Mouse (Mus musculus): ENCODE results near the gene Olfr1413. TPM values are rescaled to one million over a fixed set of nuclear protein-coding genes. Genes with fewer than 3 reads are reported as not detected.

Olfr1413 gene
- not detected for total RNA-seq (2023)

DNA sequence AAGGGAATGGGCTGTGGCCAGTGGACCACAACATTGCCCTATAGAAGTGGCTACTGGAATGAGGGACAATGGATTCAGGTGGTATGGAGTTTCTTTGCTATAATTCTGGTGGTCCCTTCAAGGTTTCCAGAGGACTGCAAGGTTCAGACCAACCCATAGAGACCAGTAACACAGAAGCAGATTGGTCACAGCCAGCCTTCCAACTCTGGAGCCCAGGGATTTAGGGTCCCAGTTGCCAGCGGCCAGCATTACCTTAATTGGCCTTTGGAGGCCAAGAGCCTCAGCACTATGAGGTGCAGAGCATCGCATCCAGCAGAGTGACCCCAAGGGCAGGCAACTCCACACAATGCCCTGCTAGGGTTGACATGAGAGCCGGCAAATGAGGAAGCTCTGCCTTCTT lies at the start of gene Olfr1413:
Gene Olfr1413, plus strand, starts transcription at position 301 of the 400 bp plus-strand sequence.

DNA sequence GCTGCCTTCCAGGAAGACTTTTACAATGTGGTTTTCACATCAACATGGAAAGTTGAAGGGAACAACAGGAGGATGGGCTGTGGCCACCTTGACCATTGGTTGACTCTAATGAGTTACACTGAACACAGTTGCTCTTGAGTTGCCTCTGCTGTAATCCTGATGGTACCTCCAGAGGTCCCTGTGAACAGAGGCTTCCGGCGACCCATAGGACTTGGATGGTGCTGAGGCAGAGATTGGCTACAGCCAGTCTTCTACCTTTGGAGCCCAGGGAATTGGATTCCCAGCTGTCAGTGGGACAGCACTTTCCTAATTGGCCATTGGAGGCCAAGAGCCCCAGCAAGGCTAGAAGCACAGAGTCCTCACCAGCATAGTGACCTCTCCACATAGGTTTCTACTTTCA lies 14.4 kb downstream of the Olfr1413 start, which contains the start of gene Olfr1412:
Gene Olfr1412, plus strand, starts transcription at position 301 of the 400 bp plus-strand sequence.

DNA sequence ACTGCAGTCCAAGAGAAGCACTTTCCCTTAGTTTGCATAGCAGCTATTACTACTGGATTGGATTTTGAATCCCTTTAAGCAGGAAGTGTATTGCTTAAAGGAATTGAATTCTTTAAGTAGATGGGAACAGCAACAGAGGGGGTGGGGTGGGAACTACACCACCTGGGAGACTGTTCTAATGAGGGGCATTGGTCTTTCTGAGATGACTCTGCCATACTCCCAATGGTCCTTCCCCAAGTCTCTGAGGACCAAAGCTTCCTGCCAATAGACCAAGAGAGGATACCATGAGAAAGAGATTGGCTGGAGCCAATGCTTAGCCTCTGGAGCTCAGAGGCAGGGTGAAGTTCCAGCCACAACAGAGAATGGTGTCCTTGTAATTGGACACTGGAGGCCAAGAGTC lies 23.0 kb downstream of the Olfr1413 start, which contains the start of gene Olfr1411:
Gene Olfr1411, plus strand, starts transcription at position 301 of the 400 bp plus-strand sequence.

DNA sequence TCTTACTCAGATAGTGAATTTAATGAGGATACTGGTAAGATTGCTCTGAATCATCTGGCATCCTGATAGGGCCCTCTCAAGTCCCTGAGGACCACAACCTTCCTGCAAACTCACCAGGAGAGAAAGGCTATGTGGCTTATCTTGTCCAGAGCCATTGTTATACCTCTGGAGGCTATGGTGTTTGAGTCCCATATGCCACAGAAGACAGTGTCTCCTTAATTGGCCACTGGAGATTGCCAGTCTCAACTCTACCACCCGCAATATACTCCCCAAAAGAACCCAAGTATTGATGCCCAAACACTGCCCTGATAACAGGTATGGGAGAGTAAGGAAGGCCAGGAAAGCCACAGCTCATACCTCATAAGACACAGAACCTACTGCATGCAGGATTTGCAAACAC lies 34.4 kb downstream of the Olfr1413 start, which contains the start of gene Olfr1410:
Gene Olfr1410, plus strand, starts transcription at position 301 of the 400 bp plus-strand sequence.

DNA sequence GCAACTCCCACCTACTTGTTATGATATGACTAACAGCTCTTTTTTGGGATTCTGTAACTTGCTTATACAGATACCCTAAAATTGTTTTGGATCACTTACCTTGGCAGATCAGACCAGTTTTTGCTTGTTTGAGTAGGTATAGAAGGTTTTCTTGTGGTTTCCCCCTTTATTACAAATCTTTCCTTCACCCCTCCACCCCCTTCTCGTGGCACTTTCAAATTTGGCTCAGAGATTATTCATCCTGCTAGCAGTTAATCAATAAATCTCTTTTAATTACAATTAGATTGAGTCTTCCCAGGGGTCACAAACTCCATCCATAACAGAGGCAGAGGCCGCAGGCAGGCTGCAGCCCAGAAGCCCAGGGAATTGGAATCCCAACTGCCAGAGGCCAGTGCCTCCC lies 46.4 kb downstream of the Olfr1413 start, which contains the start of gene Olfr12:
Gene Olfr12, plus strand, starts transcription at position 301 of the 400 bp plus-strand sequence.

Other genes with a start within 250 kb of the Olfr1413 start
- gene Ndufa10, start 97.5 kb upstream of the Olfr1413 start, total RNA-seq (2023): 10 to 100 TPM; 89.6 to 99.8 TPM
- not detected for gene Olfr1416, start 86.2 kb upstream of the Olfr1413 start, total RNA-seq (2023)
- gene Olfr1415, start 75.2 kb upstream of the Olfr1413 start, total RNA-seq (2023): not detected
- not detected for gene Olfr1414, start 52.7 kb upstream of the Olfr1413 start, total RNA-seq (2023)
- gene Olfr1412, start 14.5 kb downstream of the Olfr1413 start, total RNA-seq (2023): not detected
- gene Olfr1411, start 23.1 kb downstream of the Olfr1413 start, total RNA-seq (2023): not detected
- gene Olfr1410, start 34.5 kb downstream of the Olfr1413 start, total RNA-seq (2023): not detected
- not detected for gene Olfr12, start 46.5 kb downstream of the Olfr1413 start, total RNA-seq (2023)
- 100 to 1,000 TPM; 125 to 138 TPM for gene Cops9, start 70.7 kb downstream of the Olfr1413 start, total RNA-seq (2023)
- not detected for gene Otos, start 77.5 kb downstream of the Olfr1413 start, total RNA-seq (2023)

All from monocyte, adult 59 days (primary cell).